Mouse (Mus musculus): Measurements from ENCODE around the gene Cds1.

DNA sequence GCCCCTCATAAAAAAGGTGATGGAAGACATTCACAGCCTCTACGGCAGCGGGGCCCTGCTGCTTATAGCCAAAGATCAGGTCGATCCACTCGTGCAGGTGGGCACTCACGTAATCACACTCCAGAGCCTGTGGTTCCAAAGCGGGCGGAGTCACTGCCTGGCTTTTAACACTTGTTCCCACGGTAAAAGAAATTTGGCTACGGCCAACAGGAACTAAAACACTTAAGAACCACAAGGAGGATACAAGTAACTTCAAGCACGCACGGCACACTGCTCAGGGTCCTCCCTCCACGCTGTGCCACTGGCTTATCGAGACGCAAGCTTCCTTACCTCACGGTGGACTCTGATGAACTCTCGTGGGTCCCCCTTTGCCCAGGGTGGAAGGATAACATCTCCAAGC lies 90.5 kb downstream of the Cds1 start:
- TF ChIP-seq CTCF (conservative IDR thresholded peaks at IDR 0.05; ENCODE audit: insufficient read depth, insufficient read length, low read depth, low read length) (no peak), POLR2A (IDR thresholded peaks at IDR 0.05; ENCODE audit: low read depth, low read length) (no peak)
